Mouse (Mus musculus) cortical plate, adult 2 months (tissue): ENCODE data around the gene Bcas3.

ENCODE experiments used
- CTCF ChIP-seq: fragments of 200-500 bp; IDR thresholded peaks from 2 replicates; pipeline ENCODE4 v1.5.1; 2011; ENCODE audit warnings: mild to moderate bottlenecking, control low read depth, low read length; ENCODE audit not compliant: insufficient read depth; ENCODE audit errors: extremely low read depth
- POLR2A ChIP-seq: fragments of 200-500 bp; IDR thresholded peaks from 2 replicates; pipeline ENCODE4 v1.6.1; 2011; ENCODE audit warnings: mild to moderate bottlenecking, low read length, control low read depth; ENCODE audit not compliant: insufficient read depth; ENCODE audit errors: extremely low read depth

- no peak for TF ChIP-seq CTCF
- no peak for TF ChIP-seq POLR2A
Measured at GRCm38 (mm10) chr11:85676357-85677004, 323.5 kb downstream of the Bcas3 start.
